Mouse (Mus musculus): ENCODE data around the gene Psme4.

GRCm38 (mm10) chr11:30748938-30749337 lies 22.6 kb upstream of the Psme4 start:
- TF ChIP-seq POLR2A (IDR thresholded peaks at IDR 0.05; ENCODE audit: insufficient read depth, low read depth, low read length) (no peak), CTCF (IDR thresholded peaks at IDR 0.05; ENCODE audit: insufficient read depth, low read depth, low read length) (no peak)

Measured in olfactory bulb, adult 2 months (tissue).